Mouse (Mus musculus) cerebellum, adult 11 months (tissue): ENCODE results near the gene Col13a1.

Experiments used
- DNase-seq: peaks from one replicate; pipeline ENCODE4 v3.0.0; 2022

Gene Col13a1

GRCm38 (mm10) chr10:61826753-61827435 lies 152.0 kb downstream of the Col13a1 start:
- no peak for DNase-seq

GRCm38 (mm10) chr10:61825979-61826752 lies 152.7 kb downstream of the Col13a1 start:
- no peak for DNase-seq

DNA sequence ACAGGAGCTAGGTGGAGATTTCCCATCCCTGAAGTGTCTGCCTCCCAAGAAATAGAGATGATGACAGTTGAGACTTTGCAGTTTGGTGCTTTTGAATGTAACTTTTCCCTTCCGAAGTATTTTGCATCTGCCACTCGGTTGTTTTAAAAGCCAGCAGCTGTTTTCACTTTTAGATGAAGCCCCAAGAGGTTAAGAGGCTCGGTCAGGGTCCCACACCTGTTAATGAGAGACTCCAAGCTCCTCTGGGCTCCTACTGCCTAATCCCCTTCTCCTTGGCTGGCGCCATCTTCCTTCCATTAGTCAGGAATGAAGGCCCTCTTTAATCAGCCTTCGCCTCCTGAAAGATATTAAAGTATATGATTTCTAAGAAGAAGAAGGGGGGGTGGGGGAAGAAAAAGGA lies 153.4 kb downstream of the Col13a1 start:
- DNase-seq: no peak

- DNase-seq: no peak
Observed at GRCm38 (mm10) chr10:61823731-61824115, 155.2 kb downstream of the Col13a1 start.

DNA sequence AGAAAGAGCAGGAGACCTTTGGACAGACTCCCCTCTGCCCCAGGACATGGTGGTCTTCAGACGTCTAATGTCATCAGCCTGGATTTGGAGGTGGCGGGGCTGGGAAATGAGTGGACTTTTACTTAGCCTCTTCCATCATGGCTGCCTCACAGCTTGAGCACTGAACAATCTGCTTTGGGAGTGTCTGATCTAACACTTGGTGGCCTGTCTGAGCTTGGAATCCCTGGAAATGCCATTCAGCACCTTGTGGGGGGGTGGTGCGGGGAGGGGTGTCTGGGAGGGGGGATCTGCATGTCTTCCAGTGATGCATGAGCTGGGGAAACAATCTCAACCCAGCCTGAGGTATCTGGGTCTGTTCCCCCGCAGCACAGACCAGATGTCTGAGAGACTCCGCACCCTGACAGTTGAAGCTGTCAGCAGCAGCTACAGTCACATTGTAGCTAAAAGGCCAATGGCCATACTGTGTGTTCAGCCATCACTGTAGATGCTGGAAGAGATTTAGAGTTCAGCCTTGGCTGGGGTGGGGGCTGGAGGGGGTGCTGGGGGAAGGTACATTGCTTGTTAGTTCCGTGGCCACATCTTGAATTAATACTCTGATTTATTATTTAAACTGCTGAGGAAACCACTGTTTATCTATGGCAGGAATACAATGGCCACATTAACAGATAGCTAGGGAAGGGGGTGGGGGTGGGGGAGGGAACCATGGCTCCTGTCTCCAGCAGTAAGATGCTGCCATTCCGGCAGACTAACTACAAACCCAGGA lies 155.8 kb downstream of the Col13a1 start:
- no peak for DNase-seq

GRCm38 (mm10) chr10:61820050-61820449 lies 158.9 kb downstream of the Col13a1 start:
- no peak for DNase-seq

- DNase-seq: no peak
Observed at GRCm38 (mm10) chr10:61811987-61812386, 166.9 kb downstream of the Col13a1 start.

DNA sequence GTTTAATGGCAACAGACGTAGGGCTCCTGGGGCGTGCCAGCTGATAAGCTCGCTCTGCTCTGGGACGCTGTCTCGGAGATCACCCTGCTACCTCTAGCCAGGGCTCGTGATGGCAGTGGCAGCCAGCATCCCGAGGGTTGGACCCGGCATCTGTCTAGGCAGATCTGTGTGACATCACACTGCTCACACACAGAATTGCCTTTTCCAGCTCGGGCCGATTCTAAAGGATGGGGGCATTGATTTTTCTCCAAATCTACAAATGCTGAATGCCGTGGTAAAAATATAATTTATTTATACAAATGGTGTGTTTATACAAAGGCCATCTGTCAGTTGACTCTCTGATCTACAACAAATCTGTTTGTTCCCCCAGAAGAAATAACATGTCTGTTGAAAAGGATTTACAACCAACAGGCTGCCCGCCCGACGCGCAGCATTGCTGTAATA lies 180.8 kb downstream of the Col13a1 start:
- DNase-seq: no peak

DNA sequence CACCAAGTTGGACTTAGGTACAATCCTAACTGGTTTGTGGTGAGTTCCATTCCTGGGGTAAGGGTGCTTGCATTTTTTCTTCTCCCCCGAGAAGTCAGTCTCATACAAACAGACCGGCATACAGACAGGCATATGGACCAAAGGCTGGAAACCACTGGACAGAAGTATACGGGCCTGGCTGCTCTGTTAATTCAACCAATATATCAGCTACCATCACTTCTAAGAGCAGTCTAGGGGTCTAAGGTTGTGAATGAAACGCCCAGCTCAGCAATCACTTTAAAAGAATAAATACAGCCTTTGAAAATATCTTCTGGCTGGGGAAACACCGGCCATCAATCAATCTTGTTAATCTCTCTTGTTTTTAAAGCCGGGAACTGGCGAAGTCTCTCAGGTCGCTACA lies 183.4 kb downstream of the Col13a1 start:
- DNase-seq: no peak

GRCm38 (mm10) chr10:61794971-61795370 lies 183.9 kb downstream of the Col13a1 start:
- no peak for DNase-seq

GRCm38 (mm10) chr10:61793015-61793414 lies 185.9 kb downstream of the Col13a1 start:
- DNase-seq: no peak

DNA sequence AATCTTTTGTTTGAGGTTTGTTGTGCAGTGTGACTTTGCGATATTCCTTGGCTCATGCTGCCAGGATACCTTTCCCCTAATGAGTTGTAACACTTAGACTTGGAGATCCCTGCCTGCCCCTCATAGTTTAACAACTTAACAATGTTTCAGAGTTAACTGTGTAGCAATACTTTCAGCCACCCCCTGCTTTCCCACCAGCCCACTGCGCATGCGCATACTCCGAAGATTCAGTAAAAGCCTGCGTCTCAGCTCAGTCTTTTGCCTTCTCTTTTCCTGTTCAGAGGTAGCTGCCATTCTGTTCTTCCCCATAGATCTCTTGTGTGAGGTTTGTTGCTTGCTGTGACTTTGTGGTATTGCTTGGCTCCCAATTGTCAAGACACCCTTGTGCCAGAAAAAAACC lies 190.4 kb downstream of the Col13a1 start:
- no peak for DNase-seq
